Mouse (Mus musculus): ENCODE results near the gene Wfdc21.

DNA sequence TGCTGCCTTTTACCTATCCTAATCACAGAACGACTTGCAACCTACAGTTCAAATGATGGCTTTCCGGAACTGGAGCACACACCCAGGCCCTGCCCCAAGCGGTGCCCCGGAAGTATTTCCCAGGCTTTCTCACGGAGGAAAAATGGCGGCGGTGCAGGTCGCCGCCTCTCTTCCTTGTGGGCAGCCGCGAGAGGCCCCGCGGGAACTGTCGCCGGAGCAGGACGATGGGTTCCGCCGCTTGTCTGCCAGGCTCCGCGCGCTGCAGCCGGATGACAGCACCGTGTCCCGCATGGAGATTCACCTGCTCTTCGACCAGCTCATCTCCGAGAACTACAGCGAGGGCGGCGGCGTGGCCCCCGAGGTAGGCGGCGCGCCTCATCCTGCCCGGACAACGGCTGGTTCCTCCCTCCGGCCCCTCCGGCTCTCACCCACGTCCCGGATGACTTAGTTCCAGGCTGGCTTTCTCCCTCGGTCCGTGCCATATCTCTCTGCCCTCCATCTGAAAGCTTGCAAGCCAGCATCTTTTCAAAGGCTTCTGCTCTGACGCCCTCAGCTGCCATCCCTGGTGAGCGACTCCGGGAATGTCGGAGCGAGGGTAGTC, 6.9 kb downstream of the Wfdc21 start, which contains the start of gene Heatr6:
- TF ChIP-seq CTCF (IDR thresholded peaks at IDR 0.05; ENCODE audit: borderline replicate concordance, insufficient read depth, low read depth, low read length) (no peak), POLR2A (IDR thresholded peaks at IDR 0.05; ENCODE audit: borderline replicate concordance, insufficient read depth, low read length) (peak; percentile 43; the same call in 1 of the 2 replicates)

Data from cerebellum, adult 2 months (tissue).